Mouse (Mus musculus): Measurements from ENCODE around the gene Nrip3. TPM values are rescaled to one million over a fixed set of nuclear protein-coding genes. Genes with fewer than 3 reads are reported as not detected.

The Nrip3 gene
- 0.31 TPM for polyA plus RNA-seq (2014; fragmentation: Illumina TruSeq; extraction: RNeasy Lipid Tissue Mini Kit (QIAGEN cat#74804); ENCODE audit: low read depth, low replicate concordance)

DNA sequence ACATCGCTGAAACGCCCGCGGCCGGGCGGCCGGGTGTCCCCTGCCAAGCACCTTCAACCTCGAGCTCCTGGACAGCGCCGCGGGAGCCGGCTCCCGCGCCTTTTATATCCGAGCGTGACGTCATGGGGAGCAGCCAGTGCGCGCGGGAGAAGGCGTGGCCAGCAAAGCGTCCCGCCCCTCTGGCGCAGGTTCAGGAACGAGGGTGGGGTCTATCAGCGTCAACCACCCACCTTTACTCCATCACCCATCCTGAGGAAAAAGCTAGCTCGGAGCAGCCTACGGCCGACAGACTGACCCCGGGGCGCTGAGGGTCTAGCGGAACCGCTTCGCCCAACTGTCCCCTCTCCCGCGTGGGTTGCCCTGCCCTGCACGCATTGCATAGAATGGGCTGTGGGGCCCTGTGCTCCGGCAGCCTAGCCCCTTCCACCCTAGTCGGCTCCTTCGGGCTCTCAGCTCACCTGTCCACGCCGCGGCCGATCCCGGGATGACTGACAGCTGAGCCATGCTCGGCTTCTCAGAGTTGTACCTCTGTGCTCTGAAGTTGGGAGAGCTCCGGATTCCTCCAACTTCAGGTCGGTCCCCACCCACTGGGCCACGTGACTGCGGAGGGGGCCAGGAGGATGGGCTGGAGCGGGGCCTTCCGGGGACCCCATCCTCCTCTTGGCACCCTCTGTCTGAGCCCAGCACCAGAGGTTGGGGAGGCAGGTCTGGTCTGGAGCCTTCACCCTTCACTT is at the start of gene Nrip3:
Gene Nrip3, minus strand, starts transcription at position 556 of the 734 bp plus-strand sequence.

DNA sequence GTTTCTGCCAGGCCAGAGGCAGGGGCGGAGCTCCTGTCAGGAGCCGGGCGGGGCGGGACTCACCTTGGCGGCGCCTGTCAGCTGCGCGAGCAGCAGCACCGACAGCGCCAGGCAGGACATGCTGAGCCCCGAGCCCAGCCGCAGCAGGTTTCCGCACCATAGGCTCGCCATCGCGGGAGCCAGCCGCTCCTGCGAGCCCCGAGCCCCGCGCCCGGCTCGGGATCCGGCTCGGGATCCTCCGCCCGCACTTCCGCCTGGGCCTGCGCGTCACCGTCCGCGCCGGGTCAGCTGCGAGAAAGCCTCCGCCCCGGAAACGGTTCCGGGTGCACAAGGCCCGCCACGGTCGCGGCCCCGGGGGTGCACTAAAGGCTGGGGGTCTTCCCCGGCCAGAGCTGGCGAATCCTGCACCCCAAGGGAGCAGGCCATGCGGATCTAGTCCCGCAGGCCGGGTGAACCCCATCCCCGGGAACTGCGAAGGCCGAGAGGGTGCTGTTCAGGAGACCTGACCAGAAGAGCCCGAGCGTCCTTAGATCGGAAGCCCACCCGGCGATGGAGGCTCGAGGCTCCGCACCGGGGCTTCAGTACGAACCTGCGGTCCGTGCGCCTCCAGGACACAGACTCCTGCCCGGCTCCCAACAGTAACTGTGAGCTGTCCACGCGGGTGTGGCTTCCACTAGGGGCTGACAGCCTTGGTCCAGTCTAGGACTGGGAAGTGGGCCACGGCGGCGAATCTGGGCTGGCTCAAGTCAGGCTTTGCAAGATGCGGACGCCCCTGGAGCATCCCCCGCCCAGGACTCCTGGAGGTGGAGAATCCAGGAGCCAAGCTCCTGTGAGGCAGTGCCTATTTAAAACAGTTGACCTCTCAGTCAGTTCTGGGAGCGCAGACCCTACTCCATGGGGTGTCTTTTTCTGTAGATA is 29.6 kb downstream of the Nrip3 start, which contains the start of gene Tmem9b:
Gene Tmem9b, minus strand, starts transcription at position 868 of the 918 bp plus-strand sequence.

GRCm38 (mm10) chr7:109731626-109732025 is 50.2 kb downstream of the Nrip3 start, which contains the start of gene Ascl3:
Gene Ascl3 (minus strand): TSS chr7:109731726.

GRCm38 (mm10) chr7:109723697-109724096 is 58.1 kb downstream of the Nrip3 start, which contains the start of gene BC051019:
Gene BC051019 (minus strand): TSS chr7:109723850.

Other genes starting within 250 kb of the Nrip3 start
- 36.6 TPM for gene St5, start 78.4 kb downstream of the Nrip3 start, polyA plus RNA-seq (2014; fragmentation: Illumina TruSeq; extraction: RNeasy Lipid Tissue Mini Kit (QIAGEN cat#74804); ENCODE audit: low read depth, low replicate concordance)
- gene Akip1, start 78.3 kb downstream of the Nrip3 start, polyA plus RNA-seq (2014; fragmentation: Illumina TruSeq; extraction: RNeasy Lipid Tissue Mini Kit (QIAGEN cat#74804); ENCODE audit: low read depth, low replicate concordance), result 29.0 TPM
- gene BC051019, start 58.2 kb downstream of the Nrip3 start, polyA plus RNA-seq (2014; fragmentation: Illumina TruSeq; extraction: RNeasy Lipid Tissue Mini Kit (QIAGEN cat#74804); ENCODE audit: low read depth, low replicate concordance), result 2.9 TPM
- gene Ascl3, start 50.3 kb downstream of the Nrip3 start, polyA plus RNA-seq (2014; fragmentation: Illumina TruSeq; extraction: RNeasy Lipid Tissue Mini Kit (QIAGEN cat#74804); ENCODE audit: low read depth, low replicate concordance), result not detected
- gene Tmem9b, start 29.1 kb downstream of the Nrip3 start, polyA plus RNA-seq (2014; fragmentation: Illumina TruSeq; extraction: RNeasy Lipid Tissue Mini Kit (QIAGEN cat#74804); ENCODE audit: low read depth, low replicate concordance), result 45.7 TPM
- 0.55 TPM for gene Scube2, start 83.7 kb upstream of the Nrip3 start, polyA plus RNA-seq (2014; fragmentation: Illumina TruSeq; extraction: RNeasy Lipid Tissue Mini Kit (QIAGEN cat#74804); ENCODE audit: low read depth, low replicate concordance)
- 54.5 TPM for gene Dennd5a, start 178.4 kb upstream of the Nrip3 start, polyA plus RNA-seq (2014; fragmentation: Illumina TruSeq; extraction: RNeasy Lipid Tissue Mini Kit (QIAGEN cat#74804); ENCODE audit: low read depth, low replicate concordance)
- 44.7 TPM for gene Tmem41b, start 204.9 kb upstream of the Nrip3 start, polyA plus RNA-seq (2014; fragmentation: Illumina TruSeq; extraction: RNeasy Lipid Tissue Mini Kit (QIAGEN cat#74804); ENCODE audit: low read depth, low replicate concordance)
- 45.8 TPM for gene Ipo7, start 236.2 kb upstream of the Nrip3 start, polyA plus RNA-seq (2014; fragmentation: Illumina TruSeq; extraction: RNeasy Lipid Tissue Mini Kit (QIAGEN cat#74804); ENCODE audit: low read depth, low replicate concordance)